Mouse (Mus musculus) liver, postnatal 0 days (tissue): ENCODE measurements around the gene Ccdc130. TPM values are rescaled to one million over a fixed set of nuclear protein-coding genes. Genes with fewer than 3 reads are reported as not detected.
A peak's percentile ranks its signal among the peaks of the same experiment; 100 is the strongest.

Experiments
- ATAC-seq: fragments of 200-750 bp; cut with Nextera tagmentation; 2 replicates; pipeline ENCODE4 v1.8.0; 2017; ENCODE audit warnings: mild to moderate bottlenecking, moderate library complexity
- DNase-seq: peaks from one replicate; pipeline ENCODE4 v3.0.0-alpha.2; 2016
- H3K27ac ChIP-seq: fragments of 300-500 bp; sonication (generic); 2 replicates; pipeline ENCODE4 v1.5.1; 2014; ENCODE audit warnings: antibody characterized with exemption, moderate library complexity, mild to moderate bottlenecking, low read depth
- H3K27me3 ChIP-seq: fragments of 300-500 bp; sonication (generic); 2 replicates; pipeline ENCODE4 v1.6.1; 2014; ENCODE audit warnings: low read length, control low read depth, mixed read lengths; ENCODE audit not compliant: insufficient read depth
- H3K36me3 ChIP-seq: fragments of 300-500 bp; sonication (generic); replicated peaks from 2 replicates; pipeline ENCODE4 v1.6.1; 2014; ENCODE audit warnings: mild to moderate bottlenecking, control low read depth, low read length, moderate library complexity, mixed read lengths; ENCODE audit not compliant: insufficient read depth
- H3K4me1 ChIP-seq: fragments of 300-500 bp; sonication (generic); 2 replicates; pipeline ENCODE4 v1.6.1; 2014; ENCODE audit warnings: antibody characterized with exemption, mild to moderate bottlenecking, control low read depth; ENCODE audit not compliant: insufficient read depth
- H3K4me2 ChIP-seq: fragments of 300-500 bp; sonication (generic); 2 replicates; pipeline ENCODE4 v1.6.1; 2014; ENCODE audit warnings: low read depth, mild to moderate bottlenecking, low read length, moderate library complexity, mixed read lengths
- H3K4me3 ChIP-seq: fragments of 300-500 bp; sonication (generic); 2 replicates; pipeline ENCODE4 v1.5.1; 2014; ENCODE audit warnings: low read depth, low read length
- H3K9ac ChIP-seq: fragments of 300-500 bp; sonication (generic); replicated peaks from 2 replicates; pipeline ENCODE4 v1.6.1; 2014; ENCODE audit warnings: mild to moderate bottlenecking, moderate library complexity
- H3K9me3 ChIP-seq: fragments of 300-500 bp; sonication (generic); 2 replicates; pipeline ENCODE4 v1.6.1; 2016; ENCODE audit warnings: mild to moderate bottlenecking, control low read depth, low read length, mixed read lengths
- CTCF ChIP-seq: sonication (generic); IDR thresholded peaks from 2 replicates; pipeline ENCODE4 v1.5.1; 2016; ENCODE audit warnings: antibody characterized with exemption, low read depth
- EP300 ChIP-seq: IDR thresholded peaks from 2 replicates; pipeline ENCODE4 v1.6.1; 2016; ENCODE audit warnings: antibody characterized with exemption, low read depth, mild to moderate bottlenecking
- WGBS: fragments of 180-500 bp; shearing (Covaris S2); extraction: QIAGEN DNeasy Blood & Tissue Kit; methylation state at CpG from one replicate; pipeline ENCODE4 v1.1.7; 2014; ENCODE audit not compliant: insufficient replicate concordance; 5-methylcytosine and 5-hydroxymethylcytosine counted together
- polyA plus RNA-seq: library from polyadenylated mRNA; unstranded; fragments of >200 nt; fragmentation: Nextera tagmentation; extraction: Ambion mirVana; gene quantifications from 2 replicates; pipeline ENCODE4 v1.2.1, GENCODE M21; 2015

The Ccdc130 gene
- 4.7 and 6.5 TPM in 2 replicates for polyA plus RNA-seq

DNA sequence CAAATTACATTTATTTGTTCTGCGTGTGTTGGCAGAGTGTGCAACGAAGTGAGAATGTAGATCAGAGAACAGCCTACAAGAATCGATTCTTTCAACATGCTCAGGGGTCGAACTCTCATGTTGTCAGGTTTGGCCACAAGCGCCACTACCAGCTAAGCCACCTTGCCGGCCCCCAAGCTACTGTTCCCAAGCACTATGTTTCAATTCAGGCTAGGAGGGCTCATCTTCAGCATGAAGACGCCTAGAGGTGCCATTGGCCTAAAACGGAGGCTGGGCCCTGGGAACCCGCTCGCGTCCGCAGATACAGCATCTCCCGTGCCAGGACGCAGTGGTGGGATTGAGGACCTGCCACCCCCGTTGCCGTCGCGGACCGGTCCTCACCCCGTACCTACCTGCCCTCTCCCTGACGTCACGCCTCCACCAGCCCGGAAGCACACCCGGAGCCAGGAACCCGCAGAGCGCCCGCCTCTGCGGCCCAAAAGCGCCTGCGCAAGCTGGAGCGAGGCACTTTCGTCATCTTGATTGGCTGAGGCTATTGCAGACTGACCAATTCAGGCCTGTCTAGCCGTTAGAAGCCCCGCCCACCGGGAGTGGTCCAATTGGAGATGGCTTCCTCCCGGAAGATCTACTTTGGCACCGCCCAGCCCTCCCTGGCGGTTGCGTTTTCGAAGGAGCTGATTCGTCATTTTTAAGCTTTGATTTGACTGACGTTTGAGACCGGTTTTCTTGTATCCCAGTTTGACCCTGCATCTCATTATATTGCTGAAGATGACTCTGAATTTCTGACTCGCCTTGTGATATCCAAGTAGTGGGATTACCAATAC, at the start of gene Ccdc130:
Ccdc130 (minus strand) TSS at position 431 of the 824 bp plus-strand sequence.
- under 1% methylated on average over 44 of the region's 44 CpGs for WGBS
- Histone ChIP-seq H3K27me3 (no peaks in the 10 kb centered on the region), H3K9ac (peak within 1 kb of the TSS; percentile 66), H3K9me3 (no peaks in the 10 kb centered on the region), H3K4me1 (peaks cover 4% of the 10 kb centered on the region), H3K4me3 (peak within 1 kb of the TSS; percentile 68), H3K27ac (peak within 1 kb of the TSS; percentile 66), H3K36me3 (peaks cover 4% of the 10 kb centered on the region; the same call in 1 of the 2 replicates), H3K4me2 (peak within 1 kb of the TSS; percentile 74)
- no peak for TF ChIP-seq EP300
- no peak for TF ChIP-seq CTCF
- ATAC-seq (peak; percentile 100), DNase-seq (peak; percentile 100)

DNA sequence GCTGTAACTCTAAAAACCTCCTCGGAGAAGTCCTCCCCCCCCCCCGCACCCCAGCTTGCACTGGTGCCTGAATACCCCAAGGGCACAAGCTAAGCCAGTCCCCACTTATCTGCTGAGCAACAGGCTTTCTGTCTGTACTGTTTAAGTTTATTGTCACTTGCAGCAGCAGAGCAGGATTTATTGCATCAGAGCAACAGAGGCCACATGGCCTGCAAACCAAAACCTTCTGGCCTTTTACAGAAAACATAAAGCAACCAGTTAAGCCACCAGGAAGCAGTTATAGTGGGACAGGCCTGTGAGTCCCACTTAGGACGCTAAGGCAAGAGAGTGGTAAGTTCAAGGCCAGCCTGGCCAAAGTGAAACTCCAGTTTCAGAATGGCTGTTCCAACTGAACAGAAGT, 38.2 kb upstream of the Ccdc130 start:
- H3K9me3 ChIP-seq, result no peaks in the 10 kb centered on the region
- ATAC-seq (no peak), DNase-seq (no peak)
- H3K4me1 ChIP-seq, result no peaks in the 10 kb centered on the region
- TF ChIP-seq CTCF, result no peak
- TF ChIP-seq EP300, result no peak
- no peaks in the 10 kb centered on the region for H3K27me3 ChIP-seq
- no peak overlapping the region for H3K4me2 ChIP-seq
- H3K27ac ChIP-seq, result no peak overlapping the region
- 47% methylated on average over 3 of the region's 3 CpGs for WGBS
- no peaks in the 10 kb centered on the region for H3K36me3 ChIP-seq
- H3K9ac ChIP-seq, result no peak overlapping the region
- H3K4me3 ChIP-seq, result no peak overlapping the region

GRCm38 (mm10) chr8:84303951-84304350, 33.8 kb upstream of the Ccdc130 start:
- Histone ChIP-seq H3K4me2 (no peak overlapping the region), H3K4me1 (no peaks in the 10 kb centered on the region), H3K27me3 (no peaks in the 10 kb centered on the region), H3K36me3 (no peaks in the 10 kb centered on the region), H3K9ac (no peak overlapping the region), H3K27ac (no peak overlapping the region), H3K9me3 (0 out of 2 replicates have a peak, but pooled peaks cover 3% of the 10 kb centered on the region), H3K4me3 (no peak overlapping the region)
- DNase-seq (no peak), ATAC-seq (no peak)
- TF ChIP-seq CTCF, result no peak
- TF ChIP-seq EP300, result no peak
- 73% methylated on average over 2 of the region's 2 CpGs for WGBS

- 68% methylated on average over 5 of the region's 5 CpGs for WGBS
Measured at GRCm38 (mm10) chr8:84297029-84297785, 27.0 kb upstream of the Ccdc130 start.

GRCm38 (mm10) chr8:84291688-84292087, 21.5 kb upstream of the Ccdc130 start:
- Histone ChIP-seq H3K36me3 (no peaks in the 10 kb centered on the region), H3K9ac (no peak overlapping the region), H3K4me2 (no peak overlapping the region), H3K9me3 (no peaks in the 10 kb centered on the region), H3K4me3 (no peak overlapping the region), H3K4me1 (no peaks in the 10 kb centered on the region), H3K27me3 (no peaks in the 10 kb centered on the region), H3K27ac (no peak overlapping the region)
- TF ChIP-seq EP300 (no peak), CTCF (peak; percentile 72)
- peak; percentile 58 for DNase-seq
- ATAC-seq, result no peak
- 21% methylated on average over 8 of the region's 8 CpGs for WGBS

More at GRCm38 (mm10) chr8:84297029-84297785, 27.0 kb upstream of the Ccdc130 start:
- Histone ChIP-seq H3K27me3 (no peaks in the 10 kb centered on the region), H3K9me3 (0 out of 2 replicates have a peak, but pooled peaks cover 3% of the 10 kb centered on the region), H3K27ac (no peak overlapping the region), H3K36me3 (no peaks in the 10 kb centered on the region), H3K4me1 (no peaks in the 10 kb centered on the region), H3K9ac (no peak overlapping the region), H3K4me2 (no peak overlapping the region), H3K4me3 (no peak overlapping the region)
- DNase-seq, result no peak
- ATAC-seq, result no peak
- TF ChIP-seq CTCF, result no peak
- TF ChIP-seq EP300, result no peak

GRCm38 (mm10) chr8:84291086-84291485, 20.9 kb upstream of the Ccdc130 start:
- 78% methylated on average over 5 of the region's 5 CpGs for WGBS
- TF ChIP-seq EP300 (no peak), CTCF (no peak)
- Histone ChIP-seq H3K9me3 (no peaks in the 10 kb centered on the region), H3K27me3 (no peaks in the 10 kb centered on the region), H3K4me2 (no peak overlapping the region), H3K36me3 (no peaks in the 10 kb centered on the region), H3K27ac (no peak overlapping the region), H3K4me3 (no peak overlapping the region), H3K9ac (no peak overlapping the region), H3K4me1 (no peaks in the 10 kb centered on the region)
- ATAC-seq (no peak), DNase-seq (no peak)
